Mouse (Mus musculus): ENCODE measurements around the gene Anxa2. TPM values are rescaled to one million over a fixed set of nuclear protein-coding genes. Genes with fewer than 3 reads are reported as not detected.

The Anxa2 gene
- total RNA-seq (2021): 10 to 100 TPM; 34.1 to 50.4 TPM
- long read RNA-seq, experiment 1, transcript Anxa2-201 (13 exons, 1,447 nt): major isoform, 53 of 59 reads
- long read RNA-seq, experiment 1, partial matches to known transcripts: 3 of 59 reads
- long read RNA-seq, experiment 1, other reads (novel, unspliced or antisense): 3 of 59 reads
- long read RNA-seq, experiment 2, transcript Anxa2-201 (13 exons, 1,447 nt): major isoform, 50 of 56 reads
- long read RNA-seq, experiment 2, partial matches to known transcripts: 2 of 56 reads
- long read RNA-seq, experiment 2, other reads (novel, unspliced or antisense): 3 of 56 reads

- intact Hi-C loops (cut with DNase I): no loop called here
- peak; percentile 79 to 93 for DNase-seq
Measured at GRCm38 (mm10) chr9:69453066-69453900, at the start of gene Anxa2. Gene Anxa2, plus strand, starts transcription at chr9:69453620.

GRCm38 (mm10) chr9:69404671-69405070 is 48.7 kb upstream of the Anxa2 start:
- DNase-seq: no peak
- intact Hi-C loops (cut with DNase I): no loop called here

GRCm38 (mm10) chr9:69419476-69419875 is 33.9 kb upstream of the Anxa2 start:
- intact Hi-C loops (cut with DNase I): no loop called here
- no peak for DNase-seq

GRCm38 (mm10) chr9:69430531-69430930 is 22.9 kb upstream of the Anxa2 start:
- intact Hi-C loops (cut with DNase I): no loop called here

GRCm38 (mm10) chr9:69431863-69432555 is 21.4 kb upstream of the Anxa2 start:
- intact Hi-C loops (cut with DNase I): no loop called here
- no peak for DNase-seq

More at GRCm38 (mm10) chr9:69430531-69430930, 22.9 kb upstream of the Anxa2 start:
- no peak for DNase-seq

- no peak for DNase-seq
- intact Hi-C loops (cut with DNase I): loop anchor here (5.0 kb wide), 1 partner anchor 52 kb away; no protein-coding TSS in a partner anchor
Measured at GRCm38 (mm10) chr9:69435194-69435593, 18.2 kb upstream of the Anxa2 start.

GRCm38 (mm10) chr9:69435662-69436061 is 17.8 kb upstream of the Anxa2 start:
- intact Hi-C loops (cut with DNase I): loop anchor here (5.0 kb wide), 1 partner anchor 52 kb away; no protein-coding TSS in a partner anchor

GRCm38 (mm10) chr9:69439805-69440357 is 13.5 kb upstream of the Anxa2 start:
- intact Hi-C loops (cut with DNase I): loop anchor here (5.0 kb wide), 1 partner anchor 47 kb away; no protein-coding TSS in a partner anchor

More at GRCm38 (mm10) chr9:69435662-69436061, 17.8 kb upstream of the Anxa2 start:
- DNase-seq: no peak

GRCm38 (mm10) chr9:69442471-69443038 is 10.9 kb upstream of the Anxa2 start:
- intact Hi-C loops (cut with DNase I): no loop called here
- DNase-seq: no peak

More at GRCm38 (mm10) chr9:69439805-69440357, 13.5 kb upstream of the Anxa2 start:
- no peak for DNase-seq

GRCm38 (mm10) chr9:69443203-69443602 is 10.2 kb upstream of the Anxa2 start:
- intact Hi-C loops (cut with DNase I): no loop called here
- DNase-seq: peak in 1 of 2 experiments; percentile 53

- intact Hi-C loops (cut with DNase I): no loop called here
- DNase-seq: no peak
Measured at GRCm38 (mm10) chr9:69448801-69449200, 4.6 kb upstream of the Anxa2 start.

GRCm38 (mm10) chr9:69450636-69451035 is 2.8 kb upstream of the Anxa2 start:
- intact Hi-C loops (cut with DNase I): no loop called here
- DNase-seq: no peak

GRCm38 (mm10) chr9:69451886-69452810 is 1.3 kb upstream of the Anxa2 start:
- intact Hi-C loops (cut with DNase I): no loop called here
- DNase-seq: no peak

- intact Hi-C loops (cut with DNase I): no loop called here
- peak in 1 of 2 experiments; percentile 42 for DNase-seq
Measured at GRCm38 (mm10) chr9:69453901-69454666, 664 bp downstream of the Anxa2 start.

- intact Hi-C loops (cut with DNase I): no loop called here
- DNase-seq: no peak
Measured at GRCm38 (mm10) chr9:69454691-69455090, 1.3 kb downstream of the Anxa2 start.

- DNase-seq: no peak
- intact Hi-C loops (cut with DNase I): no loop called here
Measured at GRCm38 (mm10) chr9:69455391-69455790, 2.0 kb downstream of the Anxa2 start.

- DNase-seq: no peak
- intact Hi-C loops (cut with DNase I): no loop called here
Measured at GRCm38 (mm10) chr9:69456406-69457075, 3.1 kb downstream of the Anxa2 start.

- intact Hi-C loops (cut with DNase I): no loop called here
- DNase-seq: no peak
Measured at GRCm38 (mm10) chr9:69457143-69457542, 3.7 kb downstream of the Anxa2 start.
